Mouse (Mus musculus): ENCODE data around the gene Hoxa11. TPM values are rescaled to one million over a fixed set of nuclear protein-coding genes. Genes with fewer than 3 reads are reported as not detected.
A peak's percentile ranks its signal among the peaks of the same experiment; 100 is the strongest.

The Hoxa11 gene
- polyA plus RNA-seq, 1 experiment from 2014 or later = 27.9 TPM

- no peak for ATAC-seq (ENCODE audit: low FRiP score, low TSS enrichment)
- Histone ChIP-seq H3K4me1 (ENCODE audit: insufficient read depth, low read length) (peaks cover 85% of the 10 kb centered on the region), H3K27me3 (ENCODE audit: insufficient read depth, low read length) (0 out of 2 replicates have a peak, but pooled peaks cover 5% of the 10 kb centered on the region), H3K36me3 (ENCODE audit: insufficient read depth, low read length) (peaks cover 18% of the 10 kb centered on the region; the same call in 1 of the 2 replicates), H3K9me3 (ENCODE audit: low read length) (no peaks in the 10 kb centered on the region), H3K27ac (ENCODE audit: low read length) (peak overlapping the region; percentile 78), H3K4me2 (replicated peaks; ENCODE audit: low read depth, low read length) (peak overlapping the region; percentile 81), H3K9ac (replicated peaks; ENCODE audit: low read length) (peak overlapping the region; percentile 78), H3K4me3 (ENCODE audit: low read length) (peak overlapping the region; percentile 55)
- WGBS = 2% methylated on average over 33 of the region's 46 CpGs
Measured at GRCm38 (mm10) chr6:52203371-52204049, 42.1 kb downstream of the Hoxa11 start.

GRCm38 (mm10) chr6:52203121-52203370, 42.6 kb downstream of the Hoxa11 start:
- Histone ChIP-seq H3K9me3 (ENCODE audit: low read length) (no peaks in the 10 kb centered on the region), H3K27me3 (ENCODE audit: insufficient read depth, low read length) (0 out of 2 replicates have a peak, but pooled peaks cover 5% of the 10 kb centered on the region), H3K4me3 (ENCODE audit: low read length) (peak overlapping the region; percentile 55), H3K4me2 (replicated peaks; ENCODE audit: low read depth, low read length) (peak overlapping the region; percentile 81), H3K36me3 (ENCODE audit: insufficient read depth, low read length) (peaks cover 18% of the 10 kb centered on the region; the same call in 1 of the 2 replicates), H3K27ac (ENCODE audit: low read length) (peak overlapping the region; percentile 78), H3K9ac (replicated peaks; ENCODE audit: low read length) (peak overlapping the region; percentile 78), H3K4me1 (ENCODE audit: insufficient read depth, low read length) (peaks cover 85% of the 10 kb centered on the region)
- ATAC-seq (ENCODE audit: low FRiP score, low TSS enrichment) = no peak
- WGBS = 6% methylated on average over 10 of the region's 10 CpGs

GRCm38 (mm10) chr6:52202362-52203120, 43.1 kb downstream of the Hoxa11 start:
- 20% methylated on average over 22 of the region's 22 CpGs for WGBS
- H3K9me3 ChIP-seq (ENCODE audit: low read length) = no peaks in the 10 kb centered on the region
- peaks cover 18% of the 10 kb centered on the region; the same call in 1 of the 2 replicates for H3K36me3 ChIP-seq (ENCODE audit: insufficient read depth, low read length)
- peaks cover 87% of the 10 kb centered on the region for H3K4me1 ChIP-seq (ENCODE audit: insufficient read depth, low read length)
- no peak for ATAC-seq (ENCODE audit: low FRiP score, low TSS enrichment)
- H3K4me3 ChIP-seq (ENCODE audit: low read length) = peak overlapping the region; percentile 55
- H3K27me3 ChIP-seq (ENCODE audit: insufficient read depth, low read length) = 0 out of 2 replicates have a peak, but pooled peaks cover 5% of the 10 kb centered on the region
- H3K4me2 ChIP-seq (replicated peaks; ENCODE audit: low read depth, low read length) = peak overlapping the region; percentile 81
- peak overlapping the region; percentile 78 for H3K9ac ChIP-seq (replicated peaks; ENCODE audit: low read length)
- peak overlapping the region; percentile 78 for H3K27ac ChIP-seq (ENCODE audit: low read length)

- Histone ChIP-seq H3K36me3 (ENCODE audit: insufficient read depth, low read length) (peaks cover 18% of the 10 kb centered on the region; the same call in 1 of the 2 replicates), H3K4me1 (ENCODE audit: insufficient read depth, low read length) (peaks cover 87% of the 10 kb centered on the region), H3K27me3 (ENCODE audit: insufficient read depth, low read length) (0 out of 2 replicates have a peak, but pooled peaks cover 5% of the 10 kb centered on the region), H3K9ac (replicated peaks; ENCODE audit: low read length) (peak overlapping the region; percentile 53), H3K4me2 (replicated peaks; ENCODE audit: low read depth, low read length) (peak overlapping the region; percentile 36), H3K27ac (ENCODE audit: low read length) (peak overlapping the region; percentile 83), H3K9me3 (ENCODE audit: low read length) (no peaks in the 10 kb centered on the region), H3K4me3 (ENCODE audit: low read length) (peak overlapping the region; percentile 7; the same call in 1 of the 2 replicates)
- ATAC-seq (ENCODE audit: low FRiP score, low TSS enrichment) = no peak
- 54% methylated on average over 1 of the region's 1 CpGs for WGBS
Measured at GRCm38 (mm10) chr6:52201269-52201668, 44.3 kb downstream of the Hoxa11 start.

GRCm38 (mm10) chr6:52200751-52201250, 44.8 kb downstream of the Hoxa11 start:
- peak overlapping the region; percentile 59 for H3K9ac ChIP-seq (replicated peaks; ENCODE audit: low read length)
- peak overlapping the region; percentile 83 for H3K27ac ChIP-seq (ENCODE audit: low read length)
- WGBS = 33% methylated on average over 10 of the region's 10 CpGs
- H3K9me3 ChIP-seq (ENCODE audit: low read length) = no peaks in the 10 kb centered on the region
- H3K27me3 ChIP-seq (ENCODE audit: insufficient read depth, low read length) = 0 out of 2 replicates have a peak, but pooled peaks cover 5% of the 10 kb centered on the region
- H3K4me2 ChIP-seq (replicated peaks; ENCODE audit: low read depth, low read length) = peak overlapping the region; percentile 36
- peak overlapping the region; percentile 15 for H3K4me3 ChIP-seq (ENCODE audit: low read length)
- no peak for ATAC-seq (ENCODE audit: low FRiP score, low TSS enrichment)
- H3K36me3 ChIP-seq (ENCODE audit: insufficient read depth, low read length) = peaks cover 13% of the 10 kb centered on the region; the same call in 1 of the 2 replicates
- H3K4me1 ChIP-seq (ENCODE audit: insufficient read depth, low read length) = peaks cover 87% of the 10 kb centered on the region

- 0 out of 2 replicates have a peak, but pooled peaks cover 5% of the 10 kb centered on the region for H3K27me3 ChIP-seq (ENCODE audit: insufficient read depth, low read length)
- ATAC-seq (ENCODE audit: low FRiP score, low TSS enrichment) = no peak
- H3K4me2 ChIP-seq (replicated peaks; ENCODE audit: low read depth, low read length) = peak overlapping the region; percentile 36
- H3K36me3 ChIP-seq (ENCODE audit: insufficient read depth, low read length) = peaks cover 12% of the 10 kb centered on the region; the same call in 1 of the 2 replicates
- H3K9ac ChIP-seq (replicated peaks; ENCODE audit: low read length) = peak overlapping the region; percentile 59
- WGBS = 18% methylated on average over 30 of the region's 30 CpGs
- peak overlapping the region; percentile 83 for H3K27ac ChIP-seq (ENCODE audit: low read length)
- H3K4me1 ChIP-seq (ENCODE audit: insufficient read depth, low read length) = peaks cover 87% of the 10 kb centered on the region
- peak overlapping the region; percentile 15 for H3K4me3 ChIP-seq (ENCODE audit: low read length)
- H3K9me3 ChIP-seq (ENCODE audit: low read length) = no peaks in the 10 kb centered on the region
Measured at GRCm38 (mm10) chr6:52200073-52200750, 45.4 kb downstream of the Hoxa11 start.

GRCm38 (mm10) chr6:52197271-52197670, 48.3 kb downstream of the Hoxa11 start:
- H3K27ac ChIP-seq (ENCODE audit: low read length) = peak overlapping the region; percentile 77
- peaks cover 93% of the 10 kb centered on the region for H3K4me1 ChIP-seq (ENCODE audit: insufficient read depth, low read length)
- WGBS = 4% methylated on average over 10 of the region's 10 CpGs
- no peak overlapping the region for H3K4me3 ChIP-seq (ENCODE audit: low read length)
- H3K9me3 ChIP-seq (ENCODE audit: low read length) = no peaks in the 10 kb centered on the region
- H3K9ac ChIP-seq (replicated peaks; ENCODE audit: low read length) = peak overlapping the region; percentile 48
- H3K27me3 ChIP-seq (ENCODE audit: insufficient read depth, low read length) = 0 out of 2 replicates have a peak, but pooled peaks cover 5% of the 10 kb centered on the region
- H3K36me3 ChIP-seq (ENCODE audit: insufficient read depth, low read length) = 0 out of 2 replicates have a peak, but pooled peaks cover 10% of the 10 kb centered on the region
- peak overlapping the region; percentile 30 for H3K4me2 ChIP-seq (replicated peaks; ENCODE audit: low read depth, low read length)
- peak; percentile 85 for ATAC-seq (ENCODE audit: low FRiP score, low TSS enrichment)

- peaks cover 93% of the 10 kb centered on the region for H3K4me1 ChIP-seq (ENCODE audit: insufficient read depth, low read length)
- peak overlapping the region; percentile 30 for H3K4me2 ChIP-seq (replicated peaks; ENCODE audit: low read depth, low read length)
- H3K9ac ChIP-seq (replicated peaks; ENCODE audit: low read length) = peak overlapping the region; percentile 48; the same call in 1 of the 2 replicates
- H3K27ac ChIP-seq (ENCODE audit: low read length) = peak overlapping the region; percentile 73
- H3K36me3 ChIP-seq (ENCODE audit: insufficient read depth, low read length) = 0 out of 2 replicates have a peak, but pooled peaks cover 8% of the 10 kb centered on the region
- no peaks in the 10 kb centered on the region for H3K9me3 ChIP-seq (ENCODE audit: low read length)
- ATAC-seq (ENCODE audit: low FRiP score, low TSS enrichment) = no peak
- H3K4me3 ChIP-seq (ENCODE audit: low read length) = no peak overlapping the region
- 28% methylated on average over 9 of the region's 9 CpGs for WGBS
- 0 out of 2 replicates have a peak, but pooled peaks cover 5% of the 10 kb centered on the region for H3K27me3 ChIP-seq (ENCODE audit: insufficient read depth, low read length)
Measured at GRCm38 (mm10) chr6:52196811-52197210, 48.8 kb downstream of the Hoxa11 start.

- H3K36me3 ChIP-seq (ENCODE audit: insufficient read depth, low read length) = no peaks in the 10 kb centered on the region
- no peak for ATAC-seq (ENCODE audit: low FRiP score, low TSS enrichment)
- H3K4me2 ChIP-seq (replicated peaks; ENCODE audit: low read depth, low read length) = no peak overlapping the region
- 25% methylated on average over 10 of the region's 10 CpGs for WGBS
- no peak overlapping the region for H3K9ac ChIP-seq (replicated peaks; ENCODE audit: low read length)
- H3K4me3 ChIP-seq (ENCODE audit: low read length) = no peak overlapping the region
- H3K4me1 ChIP-seq (ENCODE audit: insufficient read depth, low read length) = peaks cover 88% of the 10 kb centered on the region
- no peak overlapping the region for H3K27ac ChIP-seq (ENCODE audit: low read length)
- no peaks in the 10 kb centered on the region for H3K9me3 ChIP-seq (ENCODE audit: low read length)
- no peaks in the 10 kb centered on the region for H3K27me3 ChIP-seq (ENCODE audit: insufficient read depth, low read length)
Measured at GRCm38 (mm10) chr6:52194690-52195089, 50.9 kb downstream of the Hoxa11 start.

Measured in kidney, embryonic 16.5 days (tissue).